Mouse (Mus musculus) kidney, postnatal 0 days (tissue): ENCODE data around the gene Serinc5. TPM values are rescaled to one million over a fixed set of nuclear protein-coding genes. Genes with fewer than 3 reads are reported as not detected.
A peak's percentile ranks its signal among the peaks of the same experiment; 100 is the strongest.

ENCODE experiments used
- ATAC-seq: fragments of 200-750 bp; cut with Nextera tagmentation; replicated peaks from 2 replicates; pipeline ENCODE4 v1.8.0; 2017; ENCODE audit warnings: low read depth, moderate number of reproducible peaks, moderate TSS enrichment, moderate library complexity; ENCODE audit not compliant: low FRiP score
- DNase-seq: peaks from one replicate; pipeline ENCODE4 v3.0.0-alpha.2; 2016; ENCODE audit warnings: low spot score
- H3K27ac ChIP-seq: fragments of 300-500 bp; sonication (generic); 2 replicates; pipeline ENCODE4 v1.5.1; 2014; ENCODE audit warnings: mild to moderate bottlenecking
- H3K27me3 ChIP-seq: fragments of 300-500 bp; sonication (generic); 2 replicates; pipeline ENCODE4 v1.6.1; 2014; ENCODE audit warnings: low read length, mixed read lengths; ENCODE audit not compliant: insufficient read depth
- H3K36me3 ChIP-seq: fragments of 300-500 bp; sonication (generic); 2 replicates; pipeline ENCODE4 v1.6.1; 2014; ENCODE audit warnings: low read length, mixed read lengths; ENCODE audit not compliant: insufficient read depth
- H3K4me1 ChIP-seq: fragments of 300-500 bp; sonication (generic); replicated peaks from 2 replicates; pipeline ENCODE4 v1.6.1; 2014; ENCODE audit warnings: antibody characterized with exemption, low read length, mixed read lengths; ENCODE audit not compliant: insufficient read depth
- H3K4me2 ChIP-seq: fragments of 300-500 bp; sonication (generic); 2 replicates; pipeline ENCODE4 v1.6.1; 2014; ENCODE audit warnings: mild to moderate bottlenecking, low read length, moderate library complexity, mixed read lengths
- H3K4me3 ChIP-seq: fragments of 300-500 bp; sonication (generic); replicated peaks from 2 replicates; pipeline ENCODE4 v1.5.1; 2014; ENCODE audit warnings: low read depth, low read length
- H3K9ac ChIP-seq: fragments of 300-500 bp; sonication (generic); 2 replicates; pipeline ENCODE4 v1.6.1; 2014; ENCODE audit warnings: low read depth, low read length
- H3K9me3 ChIP-seq: fragments of 300-500 bp; sonication (generic); replicated peaks from 2 replicates; pipeline ENCODE4 v1.6.1; 2016; ENCODE audit warnings: low read length, inconsistent platforms, mixed read lengths
- CTCF ChIP-seq: IDR thresholded peaks from 2 replicates; pipeline ENCODE4 v1.5.1; 2016; ENCODE audit warnings: antibody characterized with exemption, low read depth, mild to moderate bottlenecking, moderate library complexity
- WGBS: fragments of 180-500 bp; shearing (Covaris S2); extraction: QIAGEN DNeasy Blood & Tissue Kit; methylation state at CpG from one replicate; pipeline ENCODE4 v1.1.7; 2014; 5-methylcytosine and 5-hydroxymethylcytosine counted together
- polyA plus RNA-seq: library from polyadenylated mRNA; unstranded; fragments of >200 nt; fragmentation: Nextera tagmentation; extraction: Ambion mirVana; gene quantifications from 2 replicates; pipeline ENCODE4 v1.2.1, GENCODE M21; 2015

Gene Serinc5
- polyA plus RNA-seq, 1 experiment from 2014 or later = 14.8 TPM

DNA sequence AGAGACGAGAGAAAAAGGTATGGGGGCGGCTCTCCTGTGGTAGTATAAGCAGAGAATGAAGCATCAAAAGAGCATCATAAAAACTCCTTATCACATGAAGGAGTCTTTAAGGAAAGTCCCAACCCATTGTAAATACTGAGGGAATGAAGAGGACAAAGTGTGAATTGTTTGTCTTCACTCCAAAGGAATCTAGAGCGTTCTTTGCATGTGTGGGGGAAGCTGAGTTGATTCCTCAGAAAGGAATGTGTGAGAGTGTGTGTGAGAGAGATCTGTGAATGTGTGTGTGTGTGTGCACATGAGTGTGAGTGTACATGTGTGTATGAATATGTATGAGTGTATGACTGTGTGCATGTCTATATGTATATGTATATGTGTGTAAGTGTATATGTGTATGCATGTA lies 22.2 kb upstream of the Serinc5 start:
- no peaks in the 10 kb centered on the region for H3K9me3 ChIP-seq
- DNase-seq = peak; percentile 54
- H3K9ac ChIP-seq = no peak overlapping the region
- 20% methylated on average over 3 of the region's 3 CpGs for WGBS
- no peaks in the 10 kb centered on the region for H3K27me3 ChIP-seq
- no peak overlapping the region for H3K4me3 ChIP-seq
- no peak for TF ChIP-seq CTCF
- H3K4me1 ChIP-seq = peaks cover 13% of the 10 kb centered on the region
- no peaks in the 10 kb centered on the region for H3K36me3 ChIP-seq
- no peak overlapping the region for H3K4me2 ChIP-seq
- ATAC-seq = no peak
- H3K27ac ChIP-seq = no peak overlapping the region

- Histone ChIP-seq H3K36me3 (no peaks in the 10 kb centered on the region), H3K4me3 (no peak overlapping the region), H3K27ac (no peak overlapping the region), H3K9ac (no peak overlapping the region), H3K4me1 (peaks cover 17% of the 10 kb centered on the region), H3K4me2 (no peak overlapping the region), H3K27me3 (no peaks in the 10 kb centered on the region), H3K9me3 (no peaks in the 10 kb centered on the region)
- no peak for TF ChIP-seq CTCF
- DNase-seq (peak; percentile 58), ATAC-seq (peak; percentile 26; the same call in 1 of the 2 replicates)
These were observed 21.6 kb upstream of the Serinc5 start for GRCm38 (mm10) chr13:92589255-92589654.

- Histone ChIP-seq H3K27ac (no peak overlapping the region), H3K4me3 (no peak overlapping the region), H3K4me2 (no peak overlapping the region), H3K4me1 (peaks cover 21% of the 10 kb centered on the region), H3K9ac (no peak overlapping the region), H3K27me3 (no peaks in the 10 kb centered on the region), H3K36me3 (no peaks in the 10 kb centered on the region), H3K9me3 (no peaks in the 10 kb centered on the region)
- WGBS = 58% methylated on average over 3 of the region's 3 CpGs
- TF ChIP-seq CTCF = no peak
- DNase-seq = no peak
- ATAC-seq = no peak
These were observed 19.7 kb upstream of the Serinc5 start for GRCm38 (mm10) chr13:92591225-92591624.

GRCm38 (mm10) chr13:92592268-92592785 lies 18.6 kb upstream of the Serinc5 start:
- Histone ChIP-seq H3K4me1 (peaks cover 21% of the 10 kb centered on the region), H3K9ac (no peak overlapping the region), H3K4me3 (no peak overlapping the region), H3K27me3 (no peaks in the 10 kb centered on the region), H3K4me2 (no peak overlapping the region), H3K27ac (peak overlapping the region; percentile 60; the same call in 1 of the 2 replicates), H3K9me3 (no peaks in the 10 kb centered on the region), H3K36me3 (no peaks in the 10 kb centered on the region)
- 52% methylated on average over 5 of the region's 5 CpGs for WGBS
- no peak for DNase-seq
- TF ChIP-seq CTCF = no peak
- ATAC-seq = no peak

DNA sequence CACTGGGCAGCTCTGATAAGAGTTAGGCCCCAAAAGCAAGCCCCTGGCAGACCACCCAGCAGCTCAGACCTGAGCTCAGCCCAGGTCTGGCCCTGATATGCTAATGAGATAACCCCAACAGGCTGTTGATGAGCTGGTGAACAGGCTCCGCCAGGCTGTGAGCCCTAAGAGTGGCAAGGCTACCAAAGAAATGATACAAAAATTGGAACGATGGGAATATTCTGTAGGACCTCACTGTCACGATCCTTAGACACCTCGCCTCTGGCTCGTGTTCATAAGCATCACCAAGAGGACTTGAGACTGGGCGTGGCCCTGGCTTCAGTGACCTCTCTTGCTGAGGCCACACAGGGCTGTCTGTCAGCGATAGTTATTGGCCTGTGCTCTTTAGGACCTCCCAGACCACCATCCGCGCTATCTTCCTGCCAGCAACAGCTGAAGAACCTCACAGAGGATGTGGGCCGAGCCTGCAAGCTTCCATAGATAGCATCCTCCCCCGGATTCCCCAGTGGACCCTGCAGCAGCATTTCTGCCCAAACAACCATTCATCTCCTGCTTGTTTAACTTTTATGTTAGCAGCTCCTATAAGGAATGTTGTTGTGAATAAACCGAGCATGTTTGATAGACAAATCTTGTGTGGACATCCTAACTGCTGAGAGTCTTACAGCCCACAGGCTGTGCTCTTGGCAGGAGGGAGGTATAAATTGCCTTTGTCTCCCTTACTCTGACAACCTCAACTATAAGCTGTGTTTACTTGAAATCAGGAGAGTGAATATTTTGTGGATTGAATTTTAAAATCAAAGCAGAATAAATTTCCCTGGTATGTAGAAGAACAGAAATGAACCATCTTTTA lies 17.9 kb upstream of the Serinc5 start:
- Histone ChIP-seq H3K4me3 (no peak overlapping the region), H3K27me3 (no peaks in the 10 kb centered on the region), H3K9me3 (no peaks in the 10 kb centered on the region), H3K36me3 (no peaks in the 10 kb centered on the region), H3K27ac (peak overlapping the region; percentile 66), H3K4me1 (peaks cover 21% of the 10 kb centered on the region), H3K4me2 (peak overlapping the region; percentile 28; the same call in 1 of the 2 replicates), H3K9ac (no peak overlapping the region)
- ATAC-seq (peak; percentile 91), DNase-seq (peak; percentile 97)
- WGBS = 12% methylated on average over 12 of the region's 12 CpGs
- TF ChIP-seq CTCF = no peak

DNA sequence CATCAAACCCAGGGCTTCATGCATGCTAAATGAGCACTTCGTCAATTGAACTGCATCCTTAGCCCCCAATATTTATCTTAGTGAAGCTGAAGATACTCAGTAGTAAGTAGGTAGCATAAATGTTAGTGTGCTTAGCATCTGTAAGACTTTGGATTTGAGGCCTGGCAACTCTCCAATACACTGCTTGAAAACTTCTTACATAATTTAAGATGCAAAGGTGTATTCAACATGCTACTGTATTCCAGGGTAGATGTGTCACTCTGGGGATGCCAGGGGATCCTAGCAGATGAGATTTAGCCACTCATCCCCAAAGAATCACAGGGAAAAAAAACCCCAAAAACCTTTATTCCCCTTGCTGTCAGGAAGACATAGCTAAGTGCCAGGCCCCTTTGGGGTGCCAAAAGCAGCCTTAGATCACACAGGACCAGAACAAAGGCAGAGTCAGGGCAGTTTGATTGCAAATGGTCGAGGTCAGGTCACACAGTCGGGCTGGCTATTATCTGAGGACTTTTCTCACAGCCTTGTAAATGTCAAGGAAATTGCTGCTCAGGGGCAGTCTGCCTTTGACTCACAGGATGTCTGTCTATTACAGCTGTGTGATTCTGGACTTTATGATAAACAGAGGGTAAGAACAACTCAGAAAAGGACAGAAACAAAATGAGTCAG lies 17.0 kb upstream of the Serinc5 start:
- Histone ChIP-seq H3K36me3 (no peaks in the 10 kb centered on the region), H3K9me3 (no peaks in the 10 kb centered on the region), H3K4me2 (no peak overlapping the region), H3K27ac (peak overlapping the region; percentile 66), H3K27me3 (no peaks in the 10 kb centered on the region), H3K9ac (no peak overlapping the region), H3K4me3 (no peak overlapping the region), H3K4me1 (peaks cover 21% of the 10 kb centered on the region)
- 19% methylated on average over 3 of the region's 3 CpGs for WGBS
- ATAC-seq (no peak), DNase-seq (peak; percentile 35)
- TF ChIP-seq CTCF = no peak
